ENCODE assay signal across 23 mouse cellular contexts in genomic region chr3:138071476-138072073, GRCm38 (mm10). TPM values are rescaled to one million over a fixed set of nuclear protein-coding genes. Genes with fewer than 3 reads are reported as not detected.
DNase-seq lines count a peak whose midpoint lies in the region; ATAC-seq lines count a peak whose summit lies in the region.
"Had no signal": no experiment of that assay in that cellular context is flagged by ENCODE, and none has a peak within 500 bp of the region (broad histone marks: within the 10 kb centered on the region; RNA-seq: fewer than 3 reads in every experiment).

No protein-coding gene starts in this region.

- peak overlapping the region; percentile 80 for H3K4me2 ChIP-seq in heart, embryonic 14.5 days (ENCODE audit: low read length)
- H3K4me2 ChIP-seq in embryonic facial prominence, embryonic 14.5 days (ENCODE audit: low read depth, low read length) = no peak overlapping the region
- 0 out of 2 replicates have a peak overlapping the region, but pooled peaks have one; percentile 10 for H3K4me2 ChIP-seq in limb, embryonic 13.5 days (replicated peaks)
- no peak overlapping the region for H3K4me2 ChIP-seq in intestine, embryonic 16.5 days (ENCODE audit: low read depth, low read length)
- H3K4me2 ChIP-seq: embryonic facial prominence, embryonic 12.5 days; forebrain, embryonic 15.5 days; hindbrain, embryonic 12.5 days; limb, embryonic 15.5 days; liver, embryonic 15.5 days; midbrain, embryonic 13.5 days had no signal

- H3K4me3 ChIP-seq in heart, embryonic 14.5 days (ENCODE audit: control insufficient read depth in 1 of 2, insufficient read depth in 1 of 2, low read depth in 1 of 2, low read length in 2 of 2) = peak overlapping the region; percentile 45 to 50
- no peak overlapping the region for H3K4me3 ChIP-seq in embryonic facial prominence, embryonic 14.5 days (ENCODE audit: low read depth, low read length)
- H3K4me3 ChIP-seq in limb, embryonic 13.5 days = no peak overlapping the region
- H3K4me3 ChIP-seq in intestine, embryonic 16.5 days (ENCODE audit: low read length) = no peak overlapping the region
- H3K4me3 ChIP-seq: embryonic facial prominence, embryonic 12.5 days; forebrain, embryonic 15.5 days; hindbrain, embryonic 12.5 days; limb, embryonic 15.5 days; liver, embryonic 15.5 days; midbrain, embryonic 13.5 days had no signal

- 42% methylated on average over 10 of the region's 10 CpGs for WGBS in heart, embryonic 14.5 days
- WGBS in embryonic facial prominence, embryonic 14.5 days = 48% methylated on average over 10 of the region's 10 CpGs
- WGBS in limb, embryonic 13.5 days = 67% methylated on average over 10 of the region's 10 CpGs
- WGBS in intestine, embryonic 16.5 days = 84% methylated on average over 10 of the region's 10 CpGs

- H3K4me1 ChIP-seq in heart, embryonic 14.5 days (ENCODE audit: control insufficient read depth in 2 of 2, insufficient read depth in 2 of 2, low read length in 2 of 2) = peaks cover 21 to 42% of the 10 kb centered on the region in 2 experiments
- peaks cover 21% of the 10 kb centered on the region for H3K4me1 ChIP-seq in embryonic facial prominence, embryonic 14.5 days (ENCODE audit: control insufficient read depth, insufficient read depth, low read length)
- peaks cover 6% of the 10 kb centered on the region; the same call in 1 of the 2 replicates for H3K4me1 ChIP-seq in limb, embryonic 13.5 days
- no peaks in the 10 kb centered on the region for H3K4me1 ChIP-seq in intestine, embryonic 16.5 days (ENCODE audit: control insufficient read depth, insufficient read depth, low read length)
- H3K4me1 ChIP-seq: liver, embryonic 15.5 days had no signal

- no peaks in the 10 kb centered on the region for H3K27me3 ChIP-seq in heart, embryonic 14.5 days (ENCODE audit: control insufficient read depth, insufficient read depth, low read length)
- H3K27me3 ChIP-seq in embryonic facial prominence, embryonic 14.5 days (replicated peaks; ENCODE audit: control insufficient read depth, insufficient read depth, low read length) = no peaks in the 10 kb centered on the region
- H3K27me3 ChIP-seq in limb, embryonic 13.5 days = no peaks in the 10 kb centered on the region
- no peaks in the 10 kb centered on the region for H3K27me3 ChIP-seq in intestine, embryonic 16.5 days (replicated peaks; ENCODE audit: control insufficient read depth, insufficient read depth, low read length)
- H3K27me3 ChIP-seq: embryonic facial prominence, embryonic 12.5 days; forebrain, embryonic 15.5 days; limb, embryonic 15.5 days; liver, embryonic 15.5 days; midbrain, embryonic 13.5 days had no signal

- H3K27ac ChIP-seq in heart, embryonic 14.5 days (replicated peaks in 1 of 2; ENCODE audit: control insufficient read depth in 1 of 2, insufficient read depth in 1 of 2, low read depth in 2 of 2, low read length in 2 of 2) = peak overlapping the region; percentile 26 to 97
- H3K27ac ChIP-seq in embryonic facial prominence, embryonic 14.5 days (replicated peaks; ENCODE audit: low read depth, low read length) = no peak overlapping the region
- H3K27ac ChIP-seq in limb, embryonic 13.5 days = no peak overlapping the region
- H3K27ac ChIP-seq in intestine, embryonic 16.5 days (ENCODE audit: low read length) = no peak overlapping the region
- H3K27ac ChIP-seq: embryonic facial prominence, embryonic 12.5 days; forebrain, embryonic 15.5 days; hindbrain, embryonic 12.5 days; limb, embryonic 15.5 days; liver, embryonic 15.5 days; midbrain, embryonic 13.5 days had no signal

- intact Hi-C loops in gastrocnemius, postnatal 14 days (cut with DNase I; ENCODE audit: low total_unique reads) = no loop called here

- peak; percentile 31 for DNase-seq in gastrocnemius, postnatal 14 days
- DNase-seq in gastrocnemius, postnatal 4 days (ENCODE audit: low spot score in 2 of 2) = no peak
- DNase-seq in heart, adult 9 months (ENCODE audit: low spot score in 2 of 2) = no peak
- DNase-seq in embryonic facial prominence, embryonic 14.5 days (ENCODE audit: low spot score) = peak; percentile 26
- no peak for DNase-seq in thymus, postnatal 25 days
- DNase-seq: cerebellum, adult 8-10 months; kidney, adult 9 months; kidney, postnatal 36 days; spleen, adult 18-20 months; thymus, postnatal 36 days had no signal

- no peaks in the 10 kb centered on the region for H3K9me3 ChIP-seq in heart, embryonic 14.5 days (ENCODE audit: control insufficient read depth, low read length)
- no peaks in the 10 kb centered on the region for H3K9me3 ChIP-seq in embryonic facial prominence, embryonic 14.5 days (ENCODE audit: control insufficient read depth, low read length)
- H3K9me3 ChIP-seq in limb, embryonic 13.5 days = no peaks in the 10 kb centered on the region
- no peaks in the 10 kb centered on the region for H3K9me3 ChIP-seq in intestine, embryonic 16.5 days (ENCODE audit: control insufficient read depth, low read length)
- H3K9me3 ChIP-seq: embryonic facial prominence, embryonic 12.5 days; forebrain, embryonic 15.5 days; hindbrain, embryonic 12.5 days; limb, embryonic 15.5 days; liver, embryonic 15.5 days; midbrain, embryonic 13.5 days had no signal

- H3K36me3 ChIP-seq in heart, embryonic 14.5 days (ENCODE audit: control insufficient read depth, insufficient read depth, low read length) = peaks cover under 1% of the 10 kb centered on the region
- no peaks in the 10 kb centered on the region for H3K36me3 ChIP-seq in embryonic facial prominence, embryonic 14.5 days (ENCODE audit: control insufficient read depth, insufficient read depth, low read length)
- H3K36me3 ChIP-seq in limb, embryonic 13.5 days = no peaks in the 10 kb centered on the region
- no peaks in the 10 kb centered on the region for H3K36me3 ChIP-seq in intestine, embryonic 16.5 days (ENCODE audit: control insufficient read depth, insufficient read depth, low read length)
- H3K36me3 ChIP-seq: embryonic facial prominence, embryonic 12.5 days; forebrain, embryonic 15.5 days; hindbrain, embryonic 12.5 days; limb, embryonic 15.5 days; liver, embryonic 15.5 days; midbrain, embryonic 13.5 days had no signal

- ATAC-seq in heart, embryonic 14.5 days (ENCODE audit: insufficient number of reproducible peaks, insufficient read depth, low FRiP score, low read depth) = no peak
- peak; percentile 36; the same call in 1 of the 2 replicates for ATAC-seq in embryonic facial prominence, embryonic 14.5 days (ENCODE audit: low read depth)
- ATAC-seq in limb, embryonic 13.5 days (ENCODE audit: low FRiP score, low read depth) = no peak
- ATAC-seq in intestine, embryonic 16.5 days = no peak
- ATAC-seq: forebrain, embryonic 15.5 days; inflammation-experienced regulatory T-cells, adult 6 months; midbrain, embryonic 13.5 days had no signal

- H3K9ac ChIP-seq in heart, embryonic 14.5 days (ENCODE audit: low read length) = peak overlapping the region; percentile 87
- H3K9ac ChIP-seq in embryonic facial prominence, embryonic 14.5 days (ENCODE audit: low read depth, low read length) = no peak overlapping the region
- no peak overlapping the region for H3K9ac ChIP-seq in limb, embryonic 13.5 days
- no peak overlapping the region for H3K9ac ChIP-seq in intestine, embryonic 16.5 days (ENCODE audit: low read depth, low read length)
- H3K9ac ChIP-seq: embryonic facial prominence, embryonic 12.5 days; forebrain, embryonic 15.5 days; hindbrain, embryonic 12.5 days; limb, embryonic 15.5 days; liver, embryonic 15.5 days; midbrain, embryonic 13.5 days had no signal

RNA-seq across cellular contexts. Expression of gene Gm5105, which starts 4.4 kb away (rescaled TPM):
- total RNA-seq in gastrocnemius, postnatal 14 days (2021) = 1 to 10 TPM; 1.4 to 1.6 TPM
- total RNA-seq in gastrocnemius, postnatal 4 days (2021) = 1 to 10 TPM; 1.7 to 1.9 TPM
- 0.57 and 0.89 TPM in 2 replicates for polyA plus RNA-seq in heart, embryonic 14.5 days (2014; fragmentation: Nextera tagmentation; extraction: Ambion mirVana)
- 0.26 and 0.75 TPM in 2 replicates for polyA plus RNA-seq in embryonic facial prominence, embryonic 14.5 days (2014; fragmentation: Nextera tagmentation; extraction: Ambion mirVana)
- 0.09 TPM in 1 of 2 replicates, not detected in the other for polyA plus RNA-seq in limb, embryonic 13.5 days (2015; fragmentation: Nextera tagmentation; extraction: Ambion mirVana)
- polyA plus RNA-seq in intestine, embryonic 16.5 days (2015; fragmentation: Nextera tagmentation; extraction: Ambion mirVana) = 0.17 TPM in 1 of 2 replicates, not detected in the other
- total RNA-seq: adrenal gland, adult 18-20 months; common myeloid progenitor, adult 5-6 weeks; left cerebral cortex, postnatal 10 days had no signal
- polyA plus RNA-seq: embryonic facial prominence, embryonic 12.5 days; hindbrain, embryonic 12.5 days; inflammation-experienced regulatory T-cells, adult 6 months; midbrain, embryonic 13.5 days had no signal

RNA-seq across cellular contexts. Expression of gene 1110002E22Rik, which starts 6.7 kb away (rescaled TPM):
- 100 to 1,000 TPM; 105 to 170 TPM for total RNA-seq in gastrocnemius, postnatal 14 days (2021)
- 100 to 1,000 TPM; 145 to 167 TPM for total RNA-seq in gastrocnemius, postnatal 4 days (2021)
- 16.5 and 18.7 TPM in 2 replicates for polyA plus RNA-seq in heart, embryonic 14.5 days (2014; fragmentation: Nextera tagmentation; extraction: Ambion mirVana)
- 5.5 and 7.5 TPM in 2 replicates for polyA plus RNA-seq in embryonic facial prominence, embryonic 14.5 days (2014; fragmentation: Nextera tagmentation; extraction: Ambion mirVana)
- polyA plus RNA-seq in limb, embryonic 13.5 days (2015; fragmentation: Nextera tagmentation; extraction: Ambion mirVana) = 1.6 and 2.3 TPM in 2 replicates
- 0.15 and 0.18 TPM in 2 replicates for polyA plus RNA-seq in intestine, embryonic 16.5 days (2015; fragmentation: Nextera tagmentation; extraction: Ambion mirVana)
- total RNA-seq: common myeloid progenitor, adult 5-6 weeks had no signal
- polyA plus RNA-seq: inflammation-experienced regulatory T-cells, adult 6 months had no signal

Comparison
In these comparisons a context has a peak if more than half of its experiments do, and no peak if none do; other contexts are left out.
1. DNase-seq: peak in gastrocnemius, postnatal 14 days (single experiment) and embryonic facial prominence, embryonic 14.5 days (single experiment); none in gastrocnemius, postnatal 4 days (0 of 2), heart, adult 9 months (0 of 2) and thymus, postnatal 25 days (single experiment).
2. H3K27ac ChIP-seq: peak in heart, embryonic 14.5 days (2 of 2); none in embryonic facial prominence, embryonic 14.5 days (single experiment), limb, embryonic 13.5 days (single experiment) and intestine, embryonic 16.5 days (single experiment).
3. H3K4me2 ChIP-seq: peak in heart, embryonic 14.5 days (single experiment) and limb, embryonic 13.5 days (single experiment); none in embryonic facial prominence, embryonic 14.5 days (single experiment) and intestine, embryonic 16.5 days (single experiment).
4. H3K4me3 ChIP-seq: peak in heart, embryonic 14.5 days (2 of 2); none in embryonic facial prominence, embryonic 14.5 days (single experiment), limb, embryonic 13.5 days (single experiment) and intestine, embryonic 16.5 days (single experiment).